Mouse (Mus musculus) CH12.LX (cell line): ENCODE data around the gene Usp46.

Experiments used
- CTCF ChIP-seq, 2 experiments: IDR thresholded peaks in 1 of 2; conservative IDR thresholded peaks in 1 of 2; 2 replicates each; pipeline ENCODE4 v1.5.1; 2011 to 2012; ENCODE audit warnings: low read depth in 2 of 2, low read length in 2 of 2, improper control_type of control experiment in 1 of 2, inconsistent platforms in 1 of 2, mild to moderate bottlenecking in 1 of 2, moderate library complexity in 1 of 2
- EP300 ChIP-seq: IDR thresholded peaks from 2 replicates; pipeline ENCODE4 v1.6.1; 2011; ENCODE audit warnings: low read length, improper control_type of control experiment
- MAFK ChIP-seq: IDR thresholded peaks from 2 replicates; pipeline ENCODE4 v1.6.1; 2011; ENCODE audit warnings: low read length, improper control_type of control experiment; ENCODE audit not compliant: insufficient replicate concordance
- MYC ChIP-seq: IDR thresholded peaks from 2 replicates; pipeline ENCODE4 v1.6.1; 2011; ENCODE audit warnings: low read depth, mild to moderate bottlenecking, improper control_type of control experiment, low read length
- NELFE ChIP-seq: IDR thresholded peaks from 2 replicates; pipeline ENCODE4 v1.6.1; 2011; ENCODE audit warnings: low read depth, low read length, improper control_type of control experiment
- NRF1 ChIP-seq: IDR thresholded peaks from 2 replicates; pipeline ENCODE4 v1.6.1; 2014; ENCODE audit warnings: low read depth, mild to moderate bottlenecking, inconsistent platforms, low read length, improper control_type of control experiment, moderate library complexity
- POLR2A ChIP-seq: IDR thresholded peaks from 2 replicates; pipeline ENCODE4 v1.6.1; 2011; ENCODE audit warnings: low read depth, mild to moderate bottlenecking, improper control_type of control experiment, low read length
- SIN3A ChIP-seq: IDR thresholded peaks from 2 replicates; pipeline ENCODE4 v1.6.1; 2012; ENCODE audit warnings: low read length, improper control_type of control experiment, inconsistent platforms
- TCF12 ChIP-seq: IDR thresholded peaks from 2 replicates; pipeline ENCODE4 v1.6.1; 2014; ENCODE audit warnings: low read depth, mild to moderate bottlenecking, inconsistent platforms, low read length, improper control_type of control experiment
- USF2 ChIP-seq: conservative IDR thresholded peaks from 2 replicates; pipeline ENCODE4 v1.6.1; 2011; ENCODE audit warnings: low read depth, low read length, improper control_type of control experiment
- ZKSCAN1 ChIP-seq: IDR thresholded peaks from 2 replicates; pipeline ENCODE4 v1.6.1; 2012; ENCODE audit warnings: low read depth, inconsistent platforms, low read length, improper control_type of control experiment, borderline replicate concordance
- ZMIZ1 ChIP-seq: IDR thresholded peaks from 2 replicates; pipeline ENCODE4 v1.6.1; 2012; ENCODE audit warnings: low read depth, mild to moderate bottlenecking, inconsistent platforms, low read length, improper control_type of control experiment

DNA sequence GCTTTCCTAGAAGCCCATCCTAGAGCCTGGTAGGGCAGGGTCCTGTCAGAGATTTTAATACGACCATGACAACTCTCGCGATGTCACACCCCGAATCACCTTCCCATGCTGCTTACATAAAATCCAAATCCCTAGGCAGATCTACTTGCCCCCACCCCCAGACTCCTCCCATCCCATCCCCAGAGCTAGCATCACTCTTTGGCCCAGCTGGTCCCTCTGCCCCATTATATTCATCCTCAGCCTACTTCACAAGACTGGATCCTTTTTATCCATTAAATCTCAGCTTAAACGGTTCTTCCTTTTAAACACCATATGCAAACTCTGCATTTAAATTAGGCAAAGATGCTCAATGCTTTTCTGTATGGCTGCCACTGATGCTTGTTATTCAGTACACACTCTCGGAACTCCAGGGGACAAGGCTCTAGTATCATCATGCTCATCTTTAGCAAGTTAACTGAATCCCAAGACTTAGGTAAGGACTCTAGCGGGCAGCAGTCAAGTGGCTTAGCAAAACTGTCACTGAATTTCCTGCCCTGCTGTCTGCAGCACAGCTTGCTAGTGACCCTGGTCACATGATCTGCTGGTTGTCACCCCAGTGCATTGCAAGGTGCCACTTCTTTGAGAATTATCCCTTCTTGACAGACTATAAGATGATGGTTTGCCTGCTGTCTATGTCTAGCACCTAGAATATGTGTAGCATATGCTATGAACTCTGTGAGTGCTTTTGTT lies 45.9 kb upstream of the Usp46 start:
- TF ChIP-seq CTCF (conservative IDR thresholded peaks at IDR 0.05 in 1 of 2, IDR thresholded peaks at IDR 0.05 in 1 of 2; ENCODE audit: low read depth in 2 of 2, low read length in 2 of 2) (no peak), ZMIZ1 (no peak), MYC (no peak), EP300 (no peak), POLR2A (no peak), ZKSCAN1 (no peak), NELFE (no peak), USF2 (no peak), SIN3A (no peak), TCF12 (no peak), NRF1 (no peak), MAFK (no peak)
